Mouse (Mus musculus) heart, embryonic 16.5 days (tissue): ENCODE results near the gene Dusp5. TPM values are rescaled to one million over a fixed set of nuclear protein-coding genes. Genes with fewer than 3 reads are reported as not detected.
A peak's percentile ranks its signal among the peaks of the same experiment; 100 is the strongest.

Experiments used
- ATAC-seq: fragments of 200-750 bp; cut with Nextera tagmentation; replicated peaks from 2 replicates; pipeline ENCODE4 v1.8.0; 2017; ENCODE audit warnings: moderate number of reproducible peaks; ENCODE audit not compliant: insufficient read depth, low FRiP score; ENCODE audit errors: extremely low read depth
- H3K27ac ChIP-seq: fragments of 300-500 bp; sonication (generic); 2 replicates; pipeline ENCODE4 v1.5.1; 2014; ENCODE audit warnings: mild to moderate bottlenecking, low read length, control low read depth, moderate library complexity
- H3K27me3 ChIP-seq: fragments of 300-500 bp; sonication (generic); 2 replicates; pipeline ENCODE4 v1.6.1; 2014; ENCODE audit warnings: low read length, mixed read lengths; ENCODE audit not compliant: control insufficient read depth, insufficient read depth
- H3K36me3 ChIP-seq: fragments of 300-500 bp; sonication (generic); 2 replicates; pipeline ENCODE4 v1.6.1; 2014; ENCODE audit not compliant: control insufficient read depth, insufficient read depth
- H3K4me1 ChIP-seq: fragments of 300-500 bp; sonication (generic); 2 replicates; pipeline ENCODE4 v1.6.1; 2014; ENCODE audit warnings: low read length, mixed read lengths; ENCODE audit not compliant: control insufficient read depth, insufficient read depth
- H3K4me2 ChIP-seq: fragments of 300-500 bp; sonication (generic); 2 replicates; pipeline ENCODE4 v1.6.1; 2014; ENCODE audit warnings: low read depth, mild to moderate bottlenecking, control low read depth, low read length
- H3K4me3 ChIP-seq: fragments of 300-500 bp; sonication (generic); 2 replicates; pipeline ENCODE4 v1.5.1; 2014; ENCODE audit warnings: mild to moderate bottlenecking, control low read depth, low read length
- H3K9ac ChIP-seq: fragments of 300-500 bp; sonication (generic); 2 replicates; pipeline ENCODE4 v1.6.1; 2014; ENCODE audit warnings: low read length, control low read depth
- H3K9me3 ChIP-seq: fragments of 300-500 bp; sonication (generic); replicated peaks from 2 replicates; pipeline ENCODE4 v1.6.1; 2016; ENCODE audit warnings: low read length; ENCODE audit not compliant: control insufficient read depth
- WGBS: fragments of 180-500 bp; shearing (Covaris S2); extraction: QIAGEN DNeasy Blood & Tissue Kit; methylation state at CpG from one replicate; pipeline ENCODE4 v1.1.7; 2014; 5-methylcytosine and 5-hydroxymethylcytosine counted together
- polyA plus RNA-seq: library from polyadenylated mRNA; unstranded; fragments of >200 nt; fragmentation: Nextera tagmentation; extraction: Ambion mirVana; gene quantifications from 2 replicates; pipeline ENCODE4 v1.2.1, GENCODE M21; 2015

Dusp5 gene
- polyA plus RNA-seq, 1 experiment from 2014 or later: 11.5 TPM

GRCm38 (mm10) chr19:53572607-53573006, 43.7 kb downstream of the Dusp5 start:
- no peak overlapping the region for H3K4me2 ChIP-seq
- WGBS: 68% methylated on average over 12 of the region's 12 CpGs
- no peak overlapping the region for H3K9ac ChIP-seq
- peaks cover 41% of the 10 kb centered on the region for H3K4me1 ChIP-seq
- no peaks in the 10 kb centered on the region for H3K27me3 ChIP-seq
- no peak overlapping the region for H3K4me3 ChIP-seq
- no peak overlapping the region for H3K27ac ChIP-seq
- ATAC-seq: no peak
- no peaks in the 10 kb centered on the region for H3K9me3 ChIP-seq
- no peaks in the 10 kb centered on the region for H3K36me3 ChIP-seq

- no peaks in the 10 kb centered on the region for H3K27me3 ChIP-seq
- WGBS: 87% methylated on average over 3 of the region's 3 CpGs
- no peak overlapping the region for H3K27ac ChIP-seq
- no peak overlapping the region for H3K4me2 ChIP-seq
- peaks cover 41% of the 10 kb centered on the region for H3K4me1 ChIP-seq
- no peaks in the 10 kb centered on the region for H3K36me3 ChIP-seq
- ATAC-seq: no peak
- H3K9ac ChIP-seq: no peak overlapping the region
- H3K9me3 ChIP-seq: no peaks in the 10 kb centered on the region
- H3K4me3 ChIP-seq: no peak overlapping the region
Measured at GRCm38 (mm10) chr19:53573151-53573550, 44.2 kb downstream of the Dusp5 start.

- Histone ChIP-seq H3K9ac (no peak overlapping the region), H3K9me3 (no peaks in the 10 kb centered on the region), H3K27ac (no peak overlapping the region), H3K36me3 (no peaks in the 10 kb centered on the region), H3K4me3 (no peak overlapping the region), H3K4me1 (peaks cover 39% of the 10 kb centered on the region), H3K4me2 (no peak overlapping the region), H3K27me3 (no peaks in the 10 kb centered on the region)
- ATAC-seq: no peak
- WGBS: 62% methylated on average over 8 of the region's 8 CpGs
Measured at GRCm38 (mm10) chr19:53574131-53574530, 45.2 kb downstream of the Dusp5 start.

GRCm38 (mm10) chr19:53574546-53574945, 45.6 kb downstream of the Dusp5 start:
- Histone ChIP-seq H3K27ac (no peak overlapping the region), H3K9me3 (no peaks in the 10 kb centered on the region), H3K36me3 (no peaks in the 10 kb centered on the region), H3K4me1 (peaks cover 39% of the 10 kb centered on the region), H3K9ac (no peak overlapping the region), H3K4me3 (no peak overlapping the region), H3K27me3 (no peaks in the 10 kb centered on the region), H3K4me2 (no peak overlapping the region)
- no peak for ATAC-seq
- WGBS: 81% methylated on average over 7 of the region's 7 CpGs

- peak overlapping the region; percentile 48 for H3K4me2 ChIP-seq
- no peaks in the 10 kb centered on the region for H3K9me3 ChIP-seq
- H3K4me1 ChIP-seq: peaks cover 39% of the 10 kb centered on the region
- H3K36me3 ChIP-seq: no peaks in the 10 kb centered on the region
- H3K27me3 ChIP-seq: no peaks in the 10 kb centered on the region
- 48% methylated on average over 4 of the region's 4 CpGs for WGBS
- peak overlapping the region; percentile 60 for H3K27ac ChIP-seq
- no peak; the same call in 1 of the 2 replicates for ATAC-seq
- no peak overlapping the region for H3K9ac ChIP-seq
- H3K4me3 ChIP-seq: no peak overlapping the region
Measured at GRCm38 (mm10) chr19:53575296-53576010, 46.5 kb downstream of the Dusp5 start.

- Histone ChIP-seq H3K4me2 (peak overlapping the region; percentile 48), H3K4me1 (peaks cover 38% of the 10 kb centered on the region), H3K9ac (no peak overlapping the region), H3K27me3 (no peaks in the 10 kb centered on the region), H3K4me3 (peak overlapping the region; percentile 24; the same call in 1 of the 2 replicates), H3K27ac (peak overlapping the region; percentile 23; the same call in 1 of the 2 replicates), H3K36me3 (no peaks in the 10 kb centered on the region), H3K9me3 (no peaks in the 10 kb centered on the region)
- 31% methylated on average over 7 of the region's 7 CpGs for WGBS
- no peak for ATAC-seq
Measured at GRCm38 (mm10) chr19:53576061-53576460, 47.2 kb downstream of the Dusp5 start.

GRCm38 (mm10) chr19:53577025-53577800, 48.3 kb downstream of the Dusp5 start:
- Histone ChIP-seq H3K4me3 (no peak overlapping the region), H3K9me3 (no peaks in the 10 kb centered on the region), H3K36me3 (no peaks in the 10 kb centered on the region), H3K27me3 (no peaks in the 10 kb centered on the region), H3K4me2 (peak overlapping the region; percentile 48; the same call in 1 of the 2 replicates), H3K4me1 (peaks cover 31% of the 10 kb centered on the region), H3K27ac (peak overlapping the region; percentile 18; the same call in 1 of the 2 replicates), H3K9ac (no peak overlapping the region; the same call in 1 of the 2 replicates)
- 44% methylated on average over 11 of the region's 11 CpGs for WGBS
- no peak for ATAC-seq

GRCm38 (mm10) chr19:53578597-53579252, 49.8 kb downstream of the Dusp5 start:
- Histone ChIP-seq H3K4me3 (no peak overlapping the region), H3K36me3 (no peaks in the 10 kb centered on the region), H3K4me2 (no peak overlapping the region), H3K27ac (no peak overlapping the region), H3K9ac (no peak overlapping the region), H3K27me3 (no peaks in the 10 kb centered on the region), H3K4me1 (peaks cover 28% of the 10 kb centered on the region), H3K9me3 (no peaks in the 10 kb centered on the region)
- ATAC-seq: no peak
- WGBS: 10% methylated on average over 8 of the region's 8 CpGs
